Mouse (Mus musculus): ENCODE data around the gene Hist2h2aa1. TPM values are rescaled to one million over a fixed set of nuclear protein-coding genes. Genes with fewer than 3 reads are reported as not detected.

The Hist2h2aa1 gene
- total and polyA plus RNA-seq, 3 experiments: 0.64 to 1,515 (median 113) TPM

DNA sequence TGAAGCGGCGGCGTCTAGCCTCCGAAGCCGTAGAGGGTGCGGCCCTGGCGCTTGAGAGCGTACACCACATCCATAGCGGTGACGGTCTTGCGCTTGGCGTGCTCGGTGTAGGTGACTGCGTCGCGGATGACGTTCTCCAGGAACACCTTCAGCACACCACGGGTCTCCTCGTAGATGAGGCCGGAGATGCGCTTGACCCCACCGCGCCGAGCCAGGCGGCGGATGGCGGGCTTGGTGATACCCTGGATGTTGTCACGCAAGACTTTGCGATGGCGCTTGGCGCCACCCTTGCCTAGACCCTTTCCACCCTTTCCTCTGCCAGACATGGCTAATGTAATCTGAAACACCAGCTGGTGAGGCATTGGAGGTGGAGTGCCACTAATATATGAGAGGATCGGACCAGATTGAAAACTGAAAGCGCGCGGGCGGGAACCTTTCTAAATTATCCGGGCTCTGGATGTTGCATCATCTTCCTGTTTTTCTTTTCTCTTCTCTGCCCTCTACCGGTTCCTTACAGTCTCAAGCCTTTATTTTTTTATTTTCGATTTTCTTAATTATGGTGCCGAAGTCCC is 17.8 kb downstream of the Hist2h2aa1 start, which contains the start of gene Hist2h4:
Gene Hist2h4 (minus strand): TSS at position 333 of the 572 bp plus-strand sequence.
- H3K36me3 ChIP-seq (replicated peaks in 1 of 2; ENCODE audit: control insufficient read depth in 1 of 2, insufficient read depth in 1 of 2, low read length in 1 of 2): no peaks in the 10 kb centered on the region
- peak; percentile 98 for DNase-seq (ENCODE audit: extremely low read depth)
- H3K9me3 ChIP-seq (replicated peaks; ENCODE audit: low read length): no peaks in the 10 kb centered on the region
- peak within 1 kb of the TSS; percentile 62 to 67 (median 63) for H3K4me3 ChIP-seq (replicated peaks in 1 of 3; ENCODE audit: low read depth in 2 of 3, low read length in 2 of 3, poor library complexity in 1 of 3)
- dilution Hi-C loops (cut with MboI; ENCODE audit: extremely low pct_ligation_motif_present, extremely low pct_unique_long_range_greater_than_20kb, low sequenced_read_pairs) (no loop called here), in situ Hi-C loops (cut with MboI; ENCODE audit: low pct_ligation_motif_present, low pct_unique_long_range_greater_than_20kb, low sequenced_read_pairs) (no loop called here)
- no peaks in the 10 kb centered on the region for H3K27me3 ChIP-seq (replicated peaks)
- H3K79me2 ChIP-seq (replicated peaks; ENCODE audit: control insufficient read depth, extremely low read depth, insufficient read depth, poor library complexity, severe bottlenecking): 0 out of 2 replicates have a peak, but pooled peaks cover 10% of the 10 kb centered on the region
- H3K9ac ChIP-seq (ENCODE audit: insufficient read depth, low read depth): peak within 1 kb of the TSS; percentile 85
- peak within 1 kb of the TSS; percentile 98 for H3K27ac ChIP-seq (ENCODE audit: insufficient read depth, low read depth)
- peaks cover 0 to 46% of the 10 kb centered on the region in 2 experiments; a peak in 3 of 4 replicates for H3K4me1 ChIP-seq (ENCODE audit: control insufficient read depth in 1 of 2, insufficient read depth in 2 of 2)
- TF ChIP-seq USF2 (conservative IDR thresholded peaks at IDR 0.05; ENCODE audit: low read depth, low read length) (no peak; the same call in 1 of the 2 replicates), MAFK (IDR thresholded peaks at IDR 0.05; ENCODE audit: insufficient replicate concordance, low read length) (no peak), KAT2A (IDR thresholded peaks at IDR 0.05; ENCODE audit: insufficient replicate concordance, low read length) (peak; percentile 81), JUND (conservative IDR thresholded peaks at IDR 0.05; ENCODE audit: low read depth, low read length) (peak; percentile 93), MEF2A (IDR thresholded peaks at IDR 0.05; ENCODE audit: borderline replicate concordance, low read depth, low read length) (peak; percentile 56), SIN3A (IDR thresholded peaks at IDR 0.05; ENCODE audit: low read length) (peak; percentile 89), CHD2 (IDR thresholded peaks at IDR 0.05; ENCODE audit: low read length) (no peak), ZC3H11A (IDR thresholded peaks at IDR 0.05; ENCODE audit: low read depth, low read length) (no peak), ZKSCAN1 (IDR thresholded peaks at IDR 0.05; ENCODE audit: borderline replicate concordance, low read depth, low read length) (no peak), POLR2AphosphoS2 (IDR thresholded peaks at IDR 0.05; ENCODE audit: low read depth, low read length) (peak; percentile 96), MAX (IDR thresholded peaks at IDR 0.05; ENCODE audit: low read length) (no peak), POLR2A (IDR thresholded peaks at IDR 0.05; ENCODE audit: low read depth, low read length) (peak; percentile 97), RCOR1 (conservative IDR thresholded peaks at IDR 0.05; ENCODE audit: low read depth, low read length) (peak; percentile 93), EP300 (IDR thresholded peaks at IDR 0.05; ENCODE audit: low read length) (no peak), NELFE (IDR thresholded peaks at IDR 0.05; ENCODE audit: low read depth, low read length) (peak; percentile 100), CTCF (conservative IDR thresholded peaks at IDR 0.05 in 1 of 2, IDR thresholded peaks at IDR 0.05 in 1 of 2; ENCODE audit: low read depth in 2 of 2, low read length in 2 of 2) (peak in 1 of 2 experiments; percentile 66; a peak in 2 of 4 replicates), CHD1 (IDR thresholded peaks at IDR 0.05; ENCODE audit: low read depth, low read length) (peak; percentile 83), HCFC1 (IDR thresholded peaks at IDR 0.05; ENCODE audit: low read depth, low read length) (peak; percentile 87), ZMIZ1 (IDR thresholded peaks at IDR 0.05; ENCODE audit: low read depth, low read length) (peak; percentile 100), NRF1 (IDR thresholded peaks at IDR 0.05; ENCODE audit: low read depth, low read length) (peak; percentile 28; the same call in 1 of the 2 replicates), RAD21 (IDR thresholded peaks at IDR 0.05; ENCODE audit: low read depth, low read length) (no peak), TBP (conservative IDR thresholded peaks at IDR 0.05; ENCODE audit: low read depth, low read length) (peak; percentile 99), TCF12 (IDR thresholded peaks at IDR 0.05; ENCODE audit: low read depth, low read length) (peak; percentile 89), JUN (IDR thresholded peaks at IDR 0.05; ENCODE audit: insufficient read depth, low read depth, low read length) (peak; percentile 74), GABPA (IDR thresholded peaks at IDR 0.05; ENCODE audit: insufficient replicate concordance, low read depth, low read length) (no peak), MXI1 (IDR thresholded peaks at IDR 0.05; ENCODE audit: low read depth, low read length) (peak; percentile 64; the same call in 1 of the 2 replicates), PAX5 (IDR thresholded peaks at IDR 0.05; ENCODE audit: low read length) (no peak), USF1 (IDR thresholded peaks at IDR 0.05; ENCODE audit: low read depth, low read length) (no peak), BHLHE40 (IDR thresholded peaks at IDR 0.05; ENCODE audit: low read depth, low read length) (no peak), ETS1 (conservative IDR thresholded peaks at IDR 0.05; ENCODE audit: low read depth, low read length) (peak; percentile 72), UBTF (IDR thresholded peaks at IDR 0.05; ENCODE audit: low read depth, low read length) (peak; percentile 98), SMC3 (IDR thresholded peaks at IDR 0.05; ENCODE audit: low read depth, low read length) (peak; percentile 15; the same call in 1 of the 2 replicates), MAZ (IDR thresholded peaks at IDR 0.05; ENCODE audit: low read depth, low read length) (no peak; the same call in none of the 2 replicates), MYC (IDR thresholded peaks at IDR 0.05; ENCODE audit: low read depth, low read length) (peak; percentile 72), ZNF384 (IDR thresholded peaks at IDR 0.05; ENCODE audit: low read depth, low read length) (peak; percentile 84), E2F4 (IDR thresholded peaks at IDR 0.05; ENCODE audit: insufficient replicate concordance, low read depth, low read length) (peak; percentile 100), IRF4 (IDR thresholded peaks at IDR 0.05; ENCODE audit: low read depth, low read length) (peak; percentile 49), ELF1 (IDR thresholded peaks at IDR 0.05; ENCODE audit: low read depth, low read length) (peak; percentile 71)
- peak within 1 kb of the TSS; percentile 96 for H3K4me2 ChIP-seq (ENCODE audit: insufficient read depth, low read depth, poor library complexity, severe bottlenecking)

All from CH12.LX (cell line).